Mouse (Mus musculus) CH12.LX (cell line): ENCODE measurements around the gene Jup.

ENCODE experiments used
- CTCF ChIP-seq, 2 experiments: IDR thresholded peaks in 1 of 2; conservative IDR thresholded peaks in 1 of 2; 2 replicates each; pipeline ENCODE4 v1.5.1; 2011 to 2012; ENCODE audit warnings: low read depth in 2 of 2, low read length in 2 of 2, improper control_type of control experiment in 1 of 2, inconsistent platforms in 1 of 2, mild to moderate bottlenecking in 1 of 2, moderate library complexity in 1 of 2
- E2F4 ChIP-seq: IDR thresholded peaks from 2 replicates; pipeline ENCODE4 v1.6.1; 2011; ENCODE audit warnings: low read depth, low read length, improper control_type of control experiment; ENCODE audit not compliant: insufficient replicate concordance
- EP300 ChIP-seq: IDR thresholded peaks from 2 replicates; pipeline ENCODE4 v1.6.1; 2011; ENCODE audit warnings: low read length, improper control_type of control experiment
- JUND ChIP-seq: conservative IDR thresholded peaks from 2 replicates; pipeline ENCODE4 v1.6.1; 2011; ENCODE audit warnings: low read depth, low read length, improper control_type of control experiment
- NELFE ChIP-seq: IDR thresholded peaks from 2 replicates; pipeline ENCODE4 v1.6.1; 2011; ENCODE audit warnings: low read depth, low read length, improper control_type of control experiment
- POLR2A ChIP-seq: IDR thresholded peaks from 2 replicates; pipeline ENCODE4 v1.6.1; 2011; ENCODE audit warnings: low read depth, mild to moderate bottlenecking, improper control_type of control experiment, low read length
- POLR2AphosphoS2 ChIP-seq: IDR thresholded peaks from 2 replicates; pipeline ENCODE4 v1.6.1; 2011; ENCODE audit warnings: low read depth, low read length, improper control_type of control experiment
- TCF12 ChIP-seq: IDR thresholded peaks from 2 replicates; pipeline ENCODE4 v1.6.1; 2014; ENCODE audit warnings: low read depth, mild to moderate bottlenecking, inconsistent platforms, low read length, improper control_type of control experiment
- USF1 ChIP-seq: IDR thresholded peaks from 2 replicates; pipeline ENCODE4 v1.6.1; 2014; ENCODE audit warnings: low read depth, mild to moderate bottlenecking, inconsistent platforms, low read length, improper control_type of control experiment
- ZC3H11A ChIP-seq: IDR thresholded peaks from 2 replicates; pipeline ENCODE4 v1.6.1; 2012; ENCODE audit warnings: low read depth, mild to moderate bottlenecking, inconsistent platforms, low read length, improper control_type of control experiment
- ZNF384 ChIP-seq: IDR thresholded peaks from 2 replicates; pipeline ENCODE4 v1.6.1; 2012; ENCODE audit warnings: low read depth, low read length, improper control_type of control experiment, inconsistent platforms

GRCm38 (mm10) chr11:100385016-100385415 lies 12.5 kb downstream of the Jup start:
- no peak for TF ChIP-seq NELFE
- no peak for TF ChIP-seq ZC3H11A
- no peak for TF ChIP-seq CTCF (conservative IDR thresholded peaks at IDR 0.05 in 1 of 2, IDR thresholded peaks at IDR 0.05 in 1 of 2; ENCODE audit: low read depth in 2 of 2, low read length in 2 of 2)
- TF ChIP-seq E2F4: no peak
- no peak for TF ChIP-seq USF1
- no peak for TF ChIP-seq POLR2A
- TF ChIP-seq ZNF384: no peak
- TF ChIP-seq EP300: no peak
- TF ChIP-seq POLR2AphosphoS2: no peak
- no peak for TF ChIP-seq JUND
- no peak for TF ChIP-seq TCF12
